Mouse (Mus musculus): ENCODE data around the gene Alox12b.

Gene Alox12b

DNA sequence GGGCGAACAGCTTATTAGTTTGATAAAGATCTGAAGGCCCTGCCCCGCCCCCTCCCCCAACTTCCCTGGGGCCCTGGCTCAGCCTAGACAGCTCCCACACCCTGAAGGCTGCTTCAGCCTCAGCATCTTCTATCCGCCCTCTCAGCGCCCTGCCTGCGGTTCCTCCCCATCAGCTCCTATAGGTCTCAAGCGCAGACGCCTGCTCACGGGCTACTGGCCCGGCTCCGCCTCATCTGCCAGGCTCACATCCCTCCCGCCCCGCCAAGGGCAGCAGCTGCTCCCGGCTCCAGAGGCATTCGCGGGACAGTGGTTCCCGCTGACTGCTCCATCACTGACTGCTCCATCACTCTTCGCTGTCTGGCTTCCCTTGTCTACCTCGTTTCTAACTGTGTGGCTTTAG lies at the start of gene Alox12b:
Gene Alox12b, plus strand, starts transcription at position 190 of the 400 bp plus-strand sequence.
- in situ Hi-C loops (cut with MboI; ENCODE audit: low sequenced_read_pairs): no loop called here

DNA sequence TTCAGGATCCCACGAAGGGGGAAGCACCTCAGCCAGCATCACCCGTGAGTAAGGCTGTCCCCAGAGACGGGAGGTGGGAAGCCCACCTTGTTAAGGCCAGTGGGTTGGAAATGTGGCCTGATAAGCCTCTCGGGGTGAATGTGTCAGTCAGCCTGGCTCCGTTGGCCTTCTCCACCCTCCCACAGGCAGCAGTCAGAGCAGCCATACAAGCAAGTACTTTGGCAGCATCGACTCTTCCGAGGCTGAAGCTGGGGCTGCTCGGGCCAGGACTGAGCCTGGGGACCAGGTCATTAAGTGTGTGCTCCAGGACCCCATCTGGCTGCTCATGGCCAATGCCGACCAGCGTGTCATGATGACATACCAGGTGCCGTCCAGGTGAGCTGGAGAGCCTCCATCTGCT lies 49.1 kb upstream of the Alox12b start:
- in situ Hi-C loops (cut with MboI; ENCODE audit: low sequenced_read_pairs): no loop called here

DNA sequence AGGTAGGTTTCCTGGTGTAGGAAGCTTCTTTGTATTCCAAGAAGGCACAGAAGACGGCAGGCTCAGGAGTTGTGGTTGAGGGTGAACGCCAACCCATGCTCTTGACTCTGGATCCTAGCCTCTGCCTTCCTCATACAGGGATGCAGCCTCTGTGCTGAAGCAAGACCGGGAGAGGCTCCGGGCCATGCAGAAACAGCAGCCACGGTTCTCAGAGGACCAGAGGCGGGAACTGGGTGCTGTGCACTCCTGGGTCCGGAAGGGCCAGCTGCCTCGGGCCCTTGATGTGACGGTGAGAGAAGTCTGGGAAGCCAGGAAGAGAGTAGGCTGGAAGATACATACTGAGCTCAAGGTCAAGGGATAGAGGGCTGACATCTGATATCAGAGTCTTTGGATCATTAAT lies 48.6 kb upstream of the Alox12b start:
- in situ Hi-C loops (cut with MboI; ENCODE audit: low sequenced_read_pairs): no loop called here

DNA sequence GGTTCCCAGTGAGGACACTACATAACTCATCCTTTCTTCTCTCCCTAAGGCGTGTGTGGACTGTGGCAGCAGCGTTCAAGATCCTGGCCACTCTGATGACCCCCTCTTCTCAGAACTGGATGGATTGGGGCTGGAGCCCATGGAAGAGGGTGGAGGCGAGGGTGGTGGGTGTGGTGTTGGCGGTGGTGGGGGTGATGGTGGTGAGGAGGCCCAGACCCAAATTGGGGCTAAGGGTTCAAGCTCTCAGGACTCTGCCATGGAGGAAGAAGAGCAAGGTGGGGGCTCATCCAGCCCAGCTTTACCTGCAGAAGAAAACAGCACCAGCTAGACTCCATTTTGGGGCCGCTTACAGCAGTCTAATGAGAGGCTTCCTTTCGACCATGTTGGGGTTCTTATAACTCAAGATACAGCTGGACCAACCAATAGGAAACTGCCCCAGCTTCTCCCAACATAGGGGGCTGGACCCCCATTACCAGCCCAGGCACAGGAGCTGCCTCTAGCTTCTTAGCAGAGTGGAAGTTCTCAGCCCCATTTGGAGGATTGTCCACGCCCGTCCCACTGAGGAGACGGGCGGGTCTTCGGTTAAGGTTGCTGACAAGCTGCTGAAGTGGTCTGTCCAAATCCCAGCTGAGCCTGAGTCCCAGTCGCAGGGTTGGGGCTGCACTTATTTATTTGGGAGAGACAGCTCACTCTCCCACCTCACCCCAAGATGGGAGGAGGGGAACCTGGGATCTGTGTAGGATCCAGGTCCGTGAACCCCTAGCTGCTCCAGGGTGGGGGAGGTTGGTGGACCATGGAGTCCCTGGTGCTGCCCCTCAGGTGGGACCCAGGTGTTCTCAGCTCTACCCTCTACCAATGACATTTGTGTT lies 47.5 kb upstream of the Alox12b start:
- in situ Hi-C loops (cut with MboI; ENCODE audit: low sequenced_read_pairs): no loop called here

DNA sequence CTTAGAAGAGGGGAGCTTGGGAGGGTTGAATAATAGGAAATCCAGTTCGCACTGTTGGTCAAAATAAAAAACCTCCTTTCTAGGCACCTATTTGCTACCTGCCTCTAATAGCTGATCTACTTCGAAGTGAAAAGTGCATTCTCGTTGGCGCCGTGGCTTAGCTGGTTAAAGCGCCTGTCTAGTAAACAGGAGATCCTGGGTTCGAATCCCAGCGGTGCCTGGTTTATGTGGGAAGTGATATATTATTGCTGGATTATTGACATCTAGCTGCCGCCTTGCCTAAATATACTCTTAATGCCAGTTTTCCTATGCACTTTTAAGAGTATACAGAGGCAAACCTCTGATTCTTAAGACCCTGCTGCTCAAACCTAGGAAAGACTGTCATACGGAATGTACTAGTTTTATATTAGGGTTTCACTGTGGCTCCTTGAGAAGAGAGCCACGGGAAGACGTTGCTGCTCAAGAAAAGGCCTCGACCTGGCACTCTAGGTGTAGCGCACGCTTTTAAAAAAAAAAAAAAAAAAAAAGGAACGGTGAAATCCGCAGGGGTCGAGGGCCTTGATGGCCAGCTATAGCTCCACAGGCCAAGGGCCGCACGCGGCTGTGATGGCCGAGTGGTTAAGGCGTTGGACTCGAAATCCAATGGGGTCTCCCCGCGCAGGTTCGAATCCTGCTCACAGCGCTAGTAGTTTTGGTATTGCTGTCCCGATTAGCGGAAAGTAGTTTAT lies 46.3 kb upstream of the Alox12b start:
- in situ Hi-C loops (cut with MboI; ENCODE audit: low sequenced_read_pairs): no loop called here

DNA sequence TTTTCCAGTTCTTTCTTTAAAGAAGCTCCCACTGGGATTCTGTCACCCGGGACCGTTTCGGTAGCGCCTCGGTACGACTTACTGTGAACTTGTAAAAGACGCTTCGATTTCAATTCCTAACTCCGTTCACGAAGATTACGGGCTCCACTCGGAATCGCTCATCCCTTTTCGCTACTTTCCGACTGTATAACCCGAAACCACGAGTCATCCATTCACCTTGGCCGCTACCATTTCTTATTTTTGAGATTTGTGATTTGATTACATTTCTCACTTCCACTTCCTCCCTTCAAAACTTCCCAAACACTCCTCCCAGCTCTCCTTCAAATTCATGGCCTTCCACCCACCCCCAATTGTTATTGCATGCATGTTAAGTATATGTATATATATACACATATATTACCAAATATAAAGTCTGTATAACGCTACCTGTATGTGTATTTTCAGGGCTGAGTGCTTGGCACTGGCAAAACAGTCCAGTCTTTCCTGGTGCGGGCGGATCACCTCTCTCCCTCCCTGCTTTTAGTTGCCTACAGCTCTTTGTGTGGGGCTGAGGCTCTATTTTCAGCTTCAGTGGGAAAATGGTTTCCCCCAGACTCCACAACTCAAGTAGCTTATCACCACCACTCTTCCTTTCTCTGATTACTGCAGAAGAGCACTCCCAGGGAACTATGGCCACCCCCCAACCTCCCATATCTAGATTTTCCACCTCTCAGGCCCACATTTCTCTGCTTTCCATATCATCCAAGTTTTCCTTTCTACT lies 45.6 kb upstream of the Alox12b start:
- in situ Hi-C loops (cut with MboI; ENCODE audit: low sequenced_read_pairs): no loop called here

GRCm38 (mm10) chr11:69111865-69112264 lies 44.9 kb upstream of the Alox12b start:
- in situ Hi-C loops (cut with MboI; ENCODE audit: low sequenced_read_pairs): no loop called here

DNA sequence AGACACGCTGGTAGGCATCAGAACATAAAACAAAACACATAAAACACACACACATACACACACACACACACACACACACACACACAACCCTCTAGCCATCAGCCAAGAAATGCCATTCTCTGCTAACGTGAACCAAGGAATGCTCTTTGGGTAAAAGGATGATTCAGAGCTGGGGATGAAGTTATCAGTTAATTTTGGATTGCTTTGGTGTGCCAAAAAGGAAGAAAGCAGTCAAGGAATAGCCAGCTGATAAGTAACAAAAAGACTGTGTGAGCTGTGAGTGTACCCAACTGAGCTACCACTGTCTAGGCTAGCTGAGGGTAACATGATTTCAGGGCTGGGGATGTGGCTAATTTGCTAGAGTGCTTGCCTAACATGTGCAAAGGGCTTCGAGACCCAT lies 42.8 kb upstream of the Alox12b start:
- in situ Hi-C loops (cut with MboI; ENCODE audit: low sequenced_read_pairs): no loop called here

- in situ Hi-C loops (cut with MboI; ENCODE audit: low sequenced_read_pairs): no loop called here
These were observed 42.2 kb upstream of the Alox12b start for GRCm38 (mm10) chr11:69114621-69115020.

- in situ Hi-C loops (cut with MboI; ENCODE audit: low sequenced_read_pairs): no loop called here
These were observed 39.9 kb upstream of the Alox12b start for GRCm38 (mm10) chr11:69116843-69117242.

DNA sequence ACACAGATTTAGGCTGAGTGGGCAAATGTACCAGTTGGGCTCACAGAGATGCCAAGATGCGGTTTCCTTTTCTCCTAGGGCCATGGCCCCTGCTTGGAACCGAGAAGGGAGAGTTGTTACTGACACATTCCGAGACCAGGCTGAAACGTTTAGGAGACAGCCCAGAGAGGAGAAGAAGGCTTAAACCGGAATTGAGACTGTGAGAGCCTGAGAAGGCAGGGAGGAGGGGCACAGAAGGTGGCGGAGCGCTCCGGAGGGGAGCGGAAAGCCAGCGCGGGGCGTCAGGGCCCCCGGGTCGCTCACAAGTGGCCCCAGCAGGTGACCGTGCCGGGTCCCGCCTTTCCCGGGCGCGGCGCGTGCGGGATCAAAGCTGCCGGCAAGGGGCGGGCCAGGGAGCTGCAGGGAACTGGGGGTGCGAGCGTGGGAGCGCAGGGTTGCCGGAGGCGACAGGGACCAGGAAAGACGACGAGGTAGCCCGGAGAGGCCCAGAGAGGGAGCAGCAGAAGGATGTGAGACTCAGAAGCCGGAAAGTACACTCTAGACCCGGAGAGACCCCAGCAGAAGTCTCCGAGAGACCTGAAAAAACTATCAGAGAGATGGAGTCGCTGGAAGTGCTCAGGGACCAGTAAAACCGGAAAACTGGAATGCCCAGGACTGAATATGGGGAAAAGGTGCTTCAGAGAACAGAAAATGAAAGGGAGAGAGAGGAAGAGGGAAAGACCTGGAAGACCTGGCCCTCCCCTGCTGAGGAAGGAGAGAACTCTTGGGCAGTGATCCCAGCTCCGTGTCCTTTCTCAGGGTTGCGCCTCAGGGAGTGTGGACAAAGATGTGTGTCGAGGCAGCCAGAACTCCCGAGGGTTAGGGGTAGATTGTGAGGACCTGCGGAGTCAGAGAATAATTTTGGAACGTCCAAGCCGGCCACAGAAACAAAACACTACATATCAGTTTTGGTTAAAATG lies 38.8 kb upstream of the Alox12b start:
- in situ Hi-C loops (cut with MboI; ENCODE audit: low sequenced_read_pairs): no loop called here

DNA sequence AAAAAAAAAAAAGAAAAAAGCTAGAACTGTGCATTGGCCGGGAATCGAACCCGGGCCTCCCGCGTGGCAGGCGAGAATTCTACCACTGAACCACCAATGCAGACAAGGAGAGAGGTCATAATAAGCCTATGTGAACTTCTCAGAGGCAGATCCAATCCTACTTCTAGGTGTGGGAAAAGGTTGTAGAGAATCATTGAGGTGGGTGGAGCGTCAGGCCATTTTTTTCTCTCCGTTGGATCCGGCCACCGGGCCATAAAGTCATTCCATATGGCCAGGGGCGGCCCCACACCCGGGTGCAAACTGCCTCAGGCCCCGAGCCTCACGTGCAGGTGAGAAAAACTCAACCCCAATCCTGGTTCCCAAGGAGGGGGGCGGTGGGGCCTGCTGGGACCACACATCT lies 38.0 kb upstream of the Alox12b start:
- in situ Hi-C loops (cut with MboI; ENCODE audit: low sequenced_read_pairs): no loop called here

DNA sequence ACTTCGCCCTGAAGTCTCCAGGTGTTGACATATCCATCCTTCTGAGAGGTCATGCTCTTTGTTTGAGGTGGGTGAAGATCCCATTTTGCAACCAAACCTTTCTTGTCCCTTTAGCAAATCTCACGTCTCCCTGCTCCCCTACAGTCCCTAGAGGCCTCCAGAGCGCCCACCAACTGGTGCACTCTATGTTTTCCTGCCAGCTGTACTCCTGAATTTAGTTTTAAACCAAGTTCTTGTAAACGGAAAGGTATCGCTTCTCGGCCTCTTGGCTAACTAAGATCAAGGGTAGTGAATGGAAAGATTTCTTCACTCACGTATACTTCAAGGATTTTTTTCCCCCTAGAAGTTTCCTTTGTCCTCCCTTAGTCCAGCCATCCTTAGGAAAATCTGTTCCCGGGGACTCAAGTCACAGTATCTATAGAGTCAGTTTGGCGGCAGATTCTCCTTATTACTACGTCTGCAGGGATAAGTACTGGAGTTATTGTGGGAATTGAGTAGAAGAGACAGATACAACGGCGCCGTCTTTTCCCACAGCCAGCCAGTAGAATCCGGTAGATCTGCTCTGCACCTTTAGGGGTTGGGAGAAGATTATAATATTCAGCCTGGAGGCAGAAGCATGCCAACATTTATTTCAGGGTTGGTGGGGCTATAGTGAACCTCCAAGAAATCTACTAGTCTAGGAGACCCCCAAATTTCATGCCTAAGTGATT lies 37.2 kb upstream of the Alox12b start:
- in situ Hi-C loops (cut with MboI; ENCODE audit: low sequenced_read_pairs): no loop called here

- in situ Hi-C loops (cut with MboI; ENCODE audit: low sequenced_read_pairs): no loop called here
These were observed 36.4 kb upstream of the Alox12b start, which contains the start of gene Hes7 for GRCm38 (mm10) chr11:69120221-69121000. Gene Hes7 (plus strand): TSS chr11:69120404.

- in situ Hi-C loops (cut with MboI; ENCODE audit: low sequenced_read_pairs): no loop called here
These were observed 35.6 kb upstream of the Alox12b start for GRCm38 (mm10) chr11:69121001-69121740.

DNA sequence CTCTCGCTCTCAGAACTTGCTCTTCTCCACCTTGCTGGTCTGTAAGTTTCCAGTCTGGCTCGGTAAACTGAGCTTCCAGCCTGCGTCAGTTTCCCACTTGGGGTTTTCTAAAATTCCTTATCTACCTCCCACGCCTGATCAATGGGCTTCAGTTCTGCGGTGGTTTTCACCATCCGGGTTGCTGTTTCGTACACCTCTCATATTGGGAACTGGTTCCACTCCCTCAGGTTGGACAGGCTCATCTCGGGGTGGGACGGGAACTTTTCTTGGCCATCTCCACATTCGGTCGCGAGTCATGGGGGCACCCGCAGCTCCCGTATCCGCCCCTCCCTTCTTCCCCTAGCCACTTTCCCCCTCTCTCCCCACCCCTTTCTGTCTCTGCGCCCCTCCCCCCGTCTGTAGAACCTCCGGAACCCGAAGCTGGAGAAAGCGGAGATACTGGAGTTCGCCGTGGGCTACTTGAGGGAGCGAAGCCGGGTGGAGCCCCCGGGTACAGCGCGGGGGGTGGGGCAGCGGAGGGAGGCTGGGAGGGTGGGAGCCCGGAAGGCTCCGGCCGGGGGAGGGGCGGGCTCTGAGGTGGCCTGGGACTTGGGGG lies 35.0 kb upstream of the Alox12b start:
- in situ Hi-C loops (cut with MboI; ENCODE audit: low sequenced_read_pairs): no loop called here

- in situ Hi-C loops (cut with MboI; ENCODE audit: low sequenced_read_pairs): no loop called here
These were observed 34.3 kb upstream of the Alox12b start, which contains the start of gene 9130213A22Rik for GRCm38 (mm10) chr11:69122336-69122951. Gene 9130213A22Rik (minus strand): TSS chr11:69122589.

Measured in CH12F3 (cell line).